Mouse (Mus musculus) layer of hippocampus, adult 9-11 months (tissue): ENCODE data around the gene Hras.

Experiments
- DNase-seq: peaks from one replicate; pipeline ENCODE4 v3.0.0; 2022

The Hras gene

GRCm38 (mm10) chr7:141213605-141214235 lies 19.9 kb upstream of the Hras start, which contains the start of gene Lmntd2:
Lmntd2 (minus strand) TSS chr7:141214080.
- no peak for DNase-seq

GRCm38 (mm10) chr7:141213133-141213532 lies 19.3 kb upstream of the Hras start:
- DNase-seq: no peak

- no peak for DNase-seq
These were observed 16.9 kb upstream of the Hras start for GRCm38 (mm10) chr7:141210606-141211131.

GRCm38 (mm10) chr7:141210137-141210536 lies 16.3 kb upstream of the Hras start:
- no peak for DNase-seq

GRCm38 (mm10) chr7:141209526-141209925 lies 15.7 kb upstream of the Hras start:
- no peak for DNase-seq

GRCm38 (mm10) chr7:141206182-141206937 lies 12.6 kb upstream of the Hras start:
- DNase-seq: no peak

GRCm38 (mm10) chr7:141205504-141205903 lies 11.7 kb upstream of the Hras start:
- no peak for DNase-seq

GRCm38 (mm10) chr7:141204546-141204945 lies 10.7 kb upstream of the Hras start:
- DNase-seq: no peak

- no peak for DNase-seq
These were observed 4.3 kb upstream of the Hras start for GRCm38 (mm10) chr7:141198121-141198520.

- DNase-seq: no peak
These were observed 2.9 kb upstream of the Hras start for GRCm38 (mm10) chr7:141196619-141197282.

- DNase-seq: no peak
These were observed 1.9 kb upstream of the Hras start for GRCm38 (mm10) chr7:141195754-141196153.

GRCm38 (mm10) chr7:141194830-141195229 lies 1.0 kb upstream of the Hras start:
- peak; percentile 89 for DNase-seq

GRCm38 (mm10) chr7:141194409-141194808 lies 604 bp upstream of the Hras start:
- DNase-seq: no peak

GRCm38 (mm10) chr7:141193348-141193856 lies 403 bp downstream of the Hras start:
- DNase-seq: no peak

GRCm38 (mm10) chr7:141192776-141193347 lies 943 bp downstream of the Hras start:
- DNase-seq: peak; percentile 36

GRCm38 (mm10) chr7:141191796-141192685 lies 1.8 kb downstream of the Hras start:
- DNase-seq: no peak

GRCm38 (mm10) chr7:141191036-141191435 lies 2.8 kb downstream of the Hras start:
- DNase-seq: no peak

GRCm38 (mm10) chr7:141190220-141190619 lies 3.6 kb downstream of the Hras start:
- DNase-seq: no peak

GRCm38 (mm10) chr7:141188733-141189132 lies 5.1 kb downstream of the Hras start:
- no peak for DNase-seq

- DNase-seq: no peak
These were observed 5.6 kb downstream of the Hras start for GRCm38 (mm10) chr7:141188194-141188593.

GRCm38 (mm10) chr7:141176173-141176572 lies 17.6 kb downstream of the Hras start:
- peak; percentile 84 for DNase-seq

- no peak for DNase-seq
These were observed 18.7 kb downstream of the Hras start for GRCm38 (mm10) chr7:141175068-141175467.
